Mouse (Mus musculus) liver, postnatal 0 days (tissue): ENCODE data around the gene Tex14.
"Not testable (repeated sequence)": the region's sequence is repeated elsewhere in the genome, so short reads cannot be mapped to it uniquely, and the experiment has no call there.

Experiments
- CTCF ChIP-seq: sonication (generic); IDR thresholded peaks from 2 replicates; pipeline ENCODE4 v1.5.1; 2016; ENCODE audit warnings: antibody characterized with exemption, low read depth
- EP300 ChIP-seq: IDR thresholded peaks from 2 replicates; pipeline ENCODE4 v1.6.1; 2016; ENCODE audit warnings: antibody characterized with exemption, low read depth, mild to moderate bottlenecking

- not testable (repeated sequence) for TF ChIP-seq CTCF, EP300
These were observed 26.9 kb downstream of the Tex14 start for GRCm38 (mm10) chr11:87431813-87432212.
